Mouse (Mus musculus) neural tube, embryonic 15.5 days (tissue): ENCODE measurements around the gene Mndal. TPM values are rescaled to one million over a fixed set of nuclear protein-coding genes. Genes with fewer than 3 reads are reported as not detected.
"Not testable (repeated sequence)": the region's sequence is repeated elsewhere in the genome, so short reads cannot be mapped to it uniquely, and the experiment has no call there.

ENCODE experiments used
- ATAC-seq: fragments of 200-750 bp; cut with Nextera tagmentation; 2 replicates; pipeline ENCODE4 v1.8.0; 2017; ENCODE audit warnings: mild to moderate bottlenecking, moderate TSS enrichment, moderate library complexity; ENCODE audit not compliant: low FRiP score
- H3K27ac ChIP-seq: fragments of 300-500 bp; sonication (generic); replicated peaks from 2 replicates; pipeline ENCODE4 v1.5.1; 2015; ENCODE audit warnings: mild to moderate bottlenecking, inconsistent platforms
- H3K27me3 ChIP-seq: fragments of 300-500 bp; sonication (generic); replicated peaks from 2 replicates; pipeline ENCODE4 v1.6.1; 2015; ENCODE audit warnings: inconsistent platforms
- H3K36me3 ChIP-seq: fragments of 300-500 bp; sonication (generic); 2 replicates; pipeline ENCODE4 v1.6.1; 2015; ENCODE audit warnings: inconsistent platforms
- H3K4me1 ChIP-seq: fragments of 300-500 bp; sonication (generic); 2 replicates; pipeline ENCODE4 v1.6.1; 2015; ENCODE audit warnings: inconsistent platforms
- H3K4me2 ChIP-seq: fragments of 300-500 bp; sonication (generic); 2 replicates; pipeline ENCODE4 v1.6.1; 2015; ENCODE audit warnings: inconsistent platforms, mild to moderate bottlenecking, moderate library complexity
- H3K4me3 ChIP-seq: fragments of 300-500 bp; sonication (generic); replicated peaks from 2 replicates; pipeline ENCODE4 v1.5.1; 2015; ENCODE audit warnings: mild to moderate bottlenecking, inconsistent platforms
- H3K9ac ChIP-seq: fragments of 300-500 bp; sonication (generic); replicated peaks from 2 replicates; pipeline ENCODE4 v1.6.1; 2015; ENCODE audit warnings: mild to moderate bottlenecking, inconsistent platforms
- H3K9me3 ChIP-seq: fragments of 300-500 bp; sonication (generic); replicated peaks from 2 replicates; pipeline ENCODE4 v1.6.1; 2016; ENCODE audit warnings: inconsistent platforms
- WGBS: fragments of 180-500 bp; shearing (Covaris S2); methylation state at CpG from one replicate; pipeline ENCODE4 v1.1.7; 2015; ENCODE audit warnings: mixed read lengths; 5-methylcytosine and 5-hydroxymethylcytosine counted together
- polyA plus RNA-seq: library from polyadenylated mRNA; unstranded; fragments of >200 nt; fragmentation: Nextera tagmentation; extraction: Ambion mirVana; gene quantifications from 2 replicates; pipeline ENCODE4 v1.2.1, GENCODE M21; 2015

Gene Mndal
- polyA plus RNA-seq, 1 experiment from 2014 or later, result 1.1 TPM

DNA sequence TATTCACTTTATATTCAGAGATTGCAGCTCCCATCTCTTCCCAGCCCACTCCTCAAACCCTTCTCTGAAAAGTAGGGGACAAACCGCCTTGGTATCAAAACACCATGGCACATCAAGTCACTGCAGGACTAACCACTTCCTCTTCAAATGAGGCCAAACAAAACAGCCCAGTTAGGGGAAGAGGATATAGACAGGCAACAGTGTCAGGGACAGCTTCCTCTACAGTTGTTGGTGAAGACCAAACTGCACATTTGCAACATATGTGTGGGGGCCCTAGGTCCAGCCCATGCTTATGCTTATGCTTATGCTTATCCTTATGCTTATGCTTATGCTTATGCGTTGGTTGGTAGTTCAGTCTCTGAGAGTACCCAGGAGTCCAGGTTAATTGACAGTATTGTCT, 133.0 kb downstream of the Mndal start:
- H3K36me3 ChIP-seq, ATAC-seq, H3K27me3 ChIP-seq, H3K4me2 ChIP-seq, H3K9ac ChIP-seq, H3K4me1 ChIP-seq, H3K27ac ChIP-seq, H3K9me3 ChIP-seq, H3K4me3 ChIP-seq: not testable (repeated sequence)
- WGBS, result 83% methylated on average over 2 of the region's 2 CpGs

DNA sequence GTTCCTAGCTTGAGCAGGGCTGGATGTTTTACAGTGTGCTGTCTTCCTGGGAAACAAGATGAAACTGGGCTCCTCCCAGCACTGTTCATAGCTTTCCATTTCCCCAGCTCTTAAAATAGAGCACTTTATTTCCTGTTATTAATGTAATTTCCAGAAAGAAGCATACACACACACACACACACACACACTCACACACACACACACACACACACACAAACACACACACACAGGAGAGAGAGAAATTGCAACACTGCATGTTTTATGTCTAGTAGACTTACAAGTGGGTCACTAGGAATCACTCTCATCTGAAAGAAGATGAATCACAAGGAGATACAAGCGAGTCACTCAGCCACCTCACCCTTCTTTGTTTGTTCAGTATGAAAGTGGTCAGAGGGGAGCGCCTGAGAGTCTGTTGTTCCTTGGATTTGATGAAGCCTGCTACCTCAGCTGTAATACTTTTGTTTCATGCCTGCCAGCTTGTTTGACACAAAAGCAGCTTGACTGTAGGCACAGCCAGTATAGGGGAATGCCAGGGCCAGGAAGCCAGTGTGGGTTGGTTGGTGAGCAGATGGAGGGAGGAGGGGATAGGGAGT, 139.5 kb downstream of the Mndal start:
- H3K4me3 ChIP-seq, H3K36me3 ChIP-seq, H3K4me2 ChIP-seq, H3K9me3 ChIP-seq, H3K27me3 ChIP-seq, H3K4me1 ChIP-seq, H3K9ac ChIP-seq, H3K27ac ChIP-seq: not testable (repeated sequence)
- peak; percentile 31; the same call in 1 of the 2 replicates for ATAC-seq
- WGBS, result 62% methylated on average over 2 of the region's 2 CpGs

DNA sequence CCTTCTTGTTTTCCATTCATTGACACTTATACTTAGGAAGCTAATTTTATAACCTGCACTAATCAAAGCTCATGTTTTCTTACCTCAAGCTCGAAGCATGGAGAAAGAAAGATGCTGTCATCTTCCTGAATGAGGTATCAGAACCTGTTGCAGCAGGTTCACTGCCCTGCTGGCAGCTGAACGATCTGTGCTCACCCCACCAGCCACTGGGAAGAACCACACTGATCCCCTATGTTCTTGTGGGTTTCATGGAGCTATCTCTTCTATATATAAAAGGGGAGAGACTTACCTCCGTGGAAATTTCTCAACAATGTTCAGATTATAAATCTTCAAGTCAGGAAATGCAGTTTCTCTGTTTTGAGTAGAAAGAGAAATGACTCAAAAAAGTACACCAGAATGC, 140.1 kb downstream of the Mndal start:
- not testable (repeated sequence) for H3K4me1 ChIP-seq, H3K9ac ChIP-seq, H3K9me3 ChIP-seq, H3K27ac ChIP-seq, H3K36me3 ChIP-seq, H3K4me2 ChIP-seq, H3K27me3 ChIP-seq, H3K4me3 ChIP-seq, ATAC-seq
- WGBS, result 69% methylated on average over 3 of the region's 3 CpGs

DNA sequence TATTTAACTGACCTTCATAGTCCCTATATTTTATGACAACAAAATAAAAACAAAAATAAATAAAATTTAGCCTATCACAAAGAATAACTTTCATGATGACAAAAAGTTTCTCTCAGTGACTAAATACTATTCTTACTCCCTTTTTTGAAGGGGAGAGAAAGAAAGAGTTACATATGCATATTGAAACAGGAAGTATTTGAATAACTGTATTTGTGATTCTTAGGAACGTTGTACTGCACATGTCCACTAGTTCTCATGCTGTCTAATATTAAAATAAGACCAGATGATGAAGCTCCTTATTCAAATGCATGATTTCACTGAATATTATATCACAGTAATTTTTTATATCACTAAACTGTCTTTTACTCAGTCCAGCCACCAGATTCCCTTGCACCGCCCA, 140.5 kb downstream of the Mndal start:
- ATAC-seq, H3K27me3 ChIP-seq, H3K4me2 ChIP-seq, H3K4me3 ChIP-seq, H3K9me3 ChIP-seq, H3K9ac ChIP-seq, H3K36me3 ChIP-seq, H3K27ac ChIP-seq, H3K4me1 ChIP-seq: not testable (repeated sequence)
- 91% methylated on average over 2 of the region's 2 CpGs for WGBS

Other genes with a start within 250 kb of the Mndal start
- 0.27 and 0.65 TPM in 2 replicates for gene Ifi207, start 200.7 kb downstream of the Mndal start, polyA plus RNA-seq
- gene Ifi204, start 175.5 kb downstream of the Mndal start, polyA plus RNA-seq, result 1.3 and 7.2 TPM in 2 replicates
- gene Ifi211, start 29.4 kb downstream of the Mndal start, polyA plus RNA-seq, result 0.51 and 4.7 TPM in 2 replicates
- gene Ifi203, start 181 bp upstream of the Mndal start, polyA plus RNA-seq, result 0.69 and 2.9 TPM in 2 replicates
- 0.41 TPM in 1 of 2 replicates, not detected in the other for gene Ifi202b, start 40.3 kb upstream of the Mndal start, polyA plus RNA-seq
- gene Ifi205, start 89.3 kb upstream of the Mndal start, polyA plus RNA-seq, result 0.43 TPM in 1 of 2 replicates, not detected in the other
- gene Olfr433, start 98.2 kb upstream of the Mndal start, polyA plus RNA-seq, result not detected in 2 replicates
- gene Olfr432, start 106.7 kb upstream of the Mndal start, polyA plus RNA-seq, result not detected in 2 replicates
- not detected in 2 replicates for gene Olfr430, start 124.1 kb upstream of the Mndal start, polyA plus RNA-seq
- not detected in 2 replicates for gene Olfr429, start 141.8 kb upstream of the Mndal start, polyA plus RNA-seq
- gene Olfr427, start 154.4 kb upstream of the Mndal start, polyA plus RNA-seq, result not detected in 2 replicates
- not detected in 2 replicates for gene Olfr231, start 178.7 kb upstream of the Mndal start, polyA plus RNA-seq
- gene Olfr424, start 189.0 kb upstream of the Mndal start, polyA plus RNA-seq, result not detected in 2 replicates
- gene Olfr420, start 213.1 kb upstream of the Mndal start, polyA plus RNA-seq, result not detected in 2 replicates
- gene Spta1, start 230.3 kb upstream of the Mndal start, polyA plus RNA-seq, result 0.06 and 0.20 TPM in 2 replicates